In the genomic region with DNA sequence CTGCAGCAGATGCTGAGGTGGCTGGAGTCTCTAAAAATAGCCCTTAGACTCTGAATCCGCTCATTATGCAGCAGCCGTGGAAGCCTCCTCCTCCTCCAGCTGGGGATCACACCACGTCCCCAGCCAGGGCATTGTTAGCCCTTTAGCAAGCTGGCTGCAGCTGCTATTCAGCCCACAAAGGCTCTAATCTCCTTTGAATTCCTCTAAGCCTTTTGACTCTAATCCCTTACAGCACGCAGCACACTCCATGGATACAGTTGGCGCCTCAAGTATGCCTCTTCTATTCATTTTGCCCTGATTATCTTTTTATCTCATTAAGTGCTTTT, we compare ENCODE assay signal across 9 mouse cellular contexts.
DNase-seq lines count a peak whose midpoint lies in the region.
"Had no signal": no experiment of that assay in that cellular context is flagged by ENCODE, and none has a peak within 500 bp of the region (broad histone marks: within the 10 kb centered on the region; RNA-seq: fewer than 3 reads in every experiment).

No protein-coding gene starts in this region.

- H3K4me1 ChIP-seq in hindbrain, embryonic 10.5 days (replicated peaks): peaks cover 50% of the 10 kb centered on the region

- 8% methylated on average over 5 of the region's 5 CpGs for WGBS in hindbrain, embryonic 10.5 days

- H3K27ac ChIP-seq in hindbrain, embryonic 10.5 days: peak overlapping the region; percentile 93
- H3K27ac ChIP-seq: liver, embryonic 15.5 days had no signal

- DNase-seq in heart, adult 9 months (ENCODE audit: low spot score in 2 of 2): peak; percentile 7 to 23
- no peak for DNase-seq in heart, postnatal 36 days
- peak; percentile 89 for DNase-seq in embryo, embryonic 11 days
- peak; percentile 81 for DNase-seq in hindbrain, embryonic 10.5 days (ENCODE audit: low spot score)
- DNase-seq in mesoderm, embryonic 11.5 days (ENCODE audit: low read depth, low spot score): peak; percentile 80
- no peak for DNase-seq in natural killer cell, adult 2 months (ENCODE audit: low spot score in 2 of 2)
- no peak for DNase-seq in adrenal gland, adult 8-10 months
- DNase-seq in thymus, postnatal 4 days: no peak

- intact Hi-C loops in heart, postnatal 36 days (cut with DNase I): no loop called here

- peak overlapping the region; percentile 22; the same call in 1 of the 2 replicates for H3K4me3 ChIP-seq in hindbrain, embryonic 10.5 days
- H3K4me3 ChIP-seq: liver, embryonic 15.5 days had no signal

- 0 out of 2 replicates have a peak, but pooled peaks cover 2% of the 10 kb centered on the region for H3K9me3 ChIP-seq in hindbrain, embryonic 10.5 days
- H3K9me3 ChIP-seq: liver, embryonic 15.5 days had no signal

- H3K27me3 ChIP-seq in hindbrain, embryonic 10.5 days (ENCODE audit: insufficient read depth, poor library complexity, severe bottlenecking): peaks cover 14% of the 10 kb centered on the region; the same call in 1 of the 2 replicates
- H3K27me3 ChIP-seq: liver, embryonic 15.5 days had no signal

- H3K36me3 ChIP-seq in hindbrain, embryonic 10.5 days: no peaks in the 10 kb centered on the region
- H3K36me3 ChIP-seq: liver, embryonic 15.5 days had no signal

Comparison
In these comparisons a context has a peak if more than half of its experiments do, and no peak if none do; other contexts are left out.
1. DNase-seq: peak in heart, adult 9 months (2 of 2), embryo, embryonic 11 days (single experiment), hindbrain, embryonic 10.5 days (single experiment) and mesoderm, embryonic 11.5 days (single experiment); none in heart, postnatal 36 days (0 of 2), natural killer cell, adult 2 months (0 of 2), adrenal gland, adult 8-10 months (single experiment) and thymus, postnatal 4 days (single experiment).